Mouse (Mus musculus): ENCODE measurements around the gene Osbpl6. TPM values are rescaled to one million over a fixed set of nuclear protein-coding genes. Genes with fewer than 3 reads are reported as not detected.
A peak's percentile ranks its signal among the peaks of the same experiment; 100 is the strongest.

Gene Osbpl6
- polyA plus RNA-seq, 1 experiment from 2014 or later, result 9.9 TPM

GRCm38 (mm10) chr2:76648666-76649141 is 242.4 kb downstream of the Osbpl6 start:
- peak; percentile 12; the same call in 1 of the 2 replicates for ATAC-seq (ENCODE audit: insufficient read depth, low FRiP score)
- Histone ChIP-seq H3K9ac (ENCODE audit: low read length) (peak overlapping the region; percentile 73), H3K27me3 (ENCODE audit: control insufficient read depth, insufficient read depth, low read length) (no peaks in the 10 kb centered on the region), H3K4me3 (replicated peaks; ENCODE audit: low read length) (peak overlapping the region; percentile 87), H3K36me3 (ENCODE audit: control insufficient read depth, insufficient read depth, low read length) (no peaks in the 10 kb centered on the region), H3K4me1 (ENCODE audit: control insufficient read depth, insufficient read depth, low read length) (peaks cover 15% of the 10 kb centered on the region), H3K27ac (ENCODE audit: low read length) (peak overlapping the region; percentile 80), H3K4me2 (ENCODE audit: low read depth, low read length) (peak overlapping the region; percentile 72), H3K9me3 (replicated peaks; ENCODE audit: control insufficient read depth, low read length) (no peaks in the 10 kb centered on the region)
- WGBS, result 23% methylated on average over 13 of the region's 13 CpGs

Small RNA genes within 50 kb of the gene (microRNA-seq; reads per million reads assigned to microRNA genes)
- gene Gm23164, result not detected

Other genes with a start within 250 kb of the Osbpl6 start
- 0.08 and 0.10 TPM in 2 replicates for gene Pde11a, start 67.7 kb upstream of the Osbpl6 start, polyA plus RNA-seq (2015; fragmentation: Nextera tagmentation; extraction: Ambion mirVana)
- not detected in 2 replicates for gene Cyct, start 46.1 kb upstream of the Osbpl6 start, polyA plus RNA-seq (2015; fragmentation: Nextera tagmentation; extraction: Ambion mirVana)
- 11.6 and 12.8 TPM in 2 replicates for gene Rbm45, start 36.5 kb upstream of the Osbpl6 start, polyA plus RNA-seq (2015; fragmentation: Nextera tagmentation; extraction: Ambion mirVana)
- 45.4 and 49.2 TPM in 2 replicates for gene Prkra, start 241.5 kb downstream of the Osbpl6 start, polyA plus RNA-seq (2015; fragmentation: Nextera tagmentation; extraction: Ambion mirVana)
- gene Pjvk, start 242.0 kb downstream of the Osbpl6 start, polyA plus RNA-seq (2015; fragmentation: Nextera tagmentation; extraction: Ambion mirVana), result 0.22 and 0.25 TPM in 2 replicates